Mouse (Mus musculus): ENCODE data around the gene Mum1. TPM values are rescaled to one million over a fixed set of nuclear protein-coding genes. Genes with fewer than 3 reads are reported as not detected.
"Not testable (repeated sequence)": the region's sequence is repeated elsewhere in the genome, so short reads cannot be mapped to it uniquely, and the experiment has no call there.

Gene Mum1
- polyA plus RNA-seq, 1 experiment from 2014 or later = 23.1 TPM

GRCm38 (mm10) chr10:80215048-80215772 lies 11.0 kb upstream of the Mum1 start:
- H3K4me3 ChIP-seq (ENCODE audit: low read depth, low read length) = no peak overlapping the region
- no peak overlapping the region for H3K4me2 ChIP-seq (replicated peaks; ENCODE audit: low read depth)
- 0 out of 2 replicates have a peak overlapping the region, but pooled peaks have one; percentile 14 for H3K9ac ChIP-seq (ENCODE audit: low read length)
- TF ChIP-seq CTCF (IDR thresholded peaks at IDR 0.05; ENCODE audit: low read depth) (no peak), EP300 (optimal IDR thresholded peaks at IDR 0.05) (no peak)
- H3K27me3 ChIP-seq (ENCODE audit: control insufficient read depth, insufficient read depth, low read length) = no peaks in the 10 kb centered on the region
- WGBS = 26% methylated on average over 16 of the region's 16 CpGs
- ATAC-seq (ENCODE audit: low FRiP score, low TSS enrichment) = no peak
- no peaks in the 10 kb centered on the region for H3K4me1 ChIP-seq (replicated peaks; ENCODE audit: control insufficient read depth, insufficient read depth)
- no peaks in the 10 kb centered on the region for H3K36me3 ChIP-seq (ENCODE audit: control insufficient read depth, insufficient read depth, low read length)
- no peak overlapping the region for H3K27ac ChIP-seq (replicated peaks)
- no peak for DNase-seq (ENCODE audit: low spot score)
- no peaks in the 10 kb centered on the region for H3K9me3 ChIP-seq (ENCODE audit: control insufficient read depth, low read length)

GRCm38 (mm10) chr10:80220676-80221075 lies 5.6 kb upstream of the Mum1 start:
- DNase-seq (ENCODE audit: low spot score) (no peak), ATAC-seq (ENCODE audit: low FRiP score, low TSS enrichment) (no peak)
- Histone ChIP-seq H3K9me3 (ENCODE audit: control insufficient read depth, low read length) (no peaks in the 10 kb centered on the region), H3K27me3 (ENCODE audit: control insufficient read depth, insufficient read depth, low read length) (no peaks in the 10 kb centered on the region), H3K4me1 (replicated peaks; ENCODE audit: control insufficient read depth, insufficient read depth) (no peaks in the 10 kb centered on the region), H3K4me2 (replicated peaks; ENCODE audit: low read depth) (no peak overlapping the region), H3K27ac (replicated peaks) (no peak overlapping the region), H3K4me3 (ENCODE audit: low read depth, low read length) (no peak overlapping the region), H3K36me3 (ENCODE audit: control insufficient read depth, insufficient read depth, low read length) (no peaks in the 10 kb centered on the region), H3K9ac (ENCODE audit: low read length) (no peak overlapping the region)
- no peak for TF ChIP-seq EP300 (optimal IDR thresholded peaks at IDR 0.05)
- no peak for TF ChIP-seq CTCF (IDR thresholded peaks at IDR 0.05; ENCODE audit: low read depth)
- 50% methylated on average over 6 of the region's 9 CpGs for WGBS

GRCm38 (mm10) chr10:80223137-80223536 lies 3.1 kb upstream of the Mum1 start:
- DNase-seq (ENCODE audit: low spot score); H3K9me3 ChIP-seq (ENCODE audit: control insufficient read depth, low read length); H3K4me2 ChIP-seq (replicated peaks; ENCODE audit: low read depth); H3K27ac ChIP-seq (replicated peaks); H3K9ac ChIP-seq (ENCODE audit: low read length); H3K4me3 ChIP-seq (ENCODE audit: low read depth, low read length); H3K36me3 ChIP-seq (ENCODE audit: control insufficient read depth, insufficient read depth, low read length); ATAC-seq (ENCODE audit: low FRiP score, low TSS enrichment); H3K4me1 ChIP-seq (replicated peaks; ENCODE audit: control insufficient read depth, insufficient read depth); H3K27me3 ChIP-seq (ENCODE audit: control insufficient read depth, insufficient read depth, low read length): not testable (repeated sequence)
- 78% methylated on average over 2 of the region's 2 CpGs for WGBS

DNA sequence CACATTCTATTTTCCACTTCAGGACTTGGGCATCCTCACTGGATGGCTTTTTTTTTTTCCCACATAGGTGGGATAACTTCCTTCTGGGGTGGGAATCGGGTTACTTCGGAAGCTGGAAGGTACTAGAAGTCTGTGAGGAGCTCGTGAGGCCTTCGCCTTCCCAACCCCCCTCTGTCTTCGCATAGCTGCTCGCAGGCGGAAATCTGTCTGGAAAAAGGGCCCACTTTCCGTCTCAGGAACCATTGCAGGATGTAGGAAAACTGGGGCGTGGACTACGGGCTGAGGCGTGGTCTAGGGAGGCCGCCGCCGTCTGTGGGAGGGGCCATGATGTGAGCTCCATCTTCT lies 191 bp upstream of the Mum1 start:
- peak overlapping the region; percentile 89 for H3K27ac ChIP-seq (replicated peaks)
- H3K4me1 ChIP-seq (replicated peaks; ENCODE audit: control insufficient read depth, insufficient read depth) = peaks cover 7% of the 10 kb centered on the region
- peak overlapping the region; percentile 78 for H3K4me3 ChIP-seq (ENCODE audit: low read depth, low read length)
- peak overlapping the region; percentile 57 for H3K9ac ChIP-seq (ENCODE audit: low read length)
- no peaks in the 10 kb centered on the region for H3K27me3 ChIP-seq (ENCODE audit: control insufficient read depth, insufficient read depth, low read length)
- H3K36me3 ChIP-seq (ENCODE audit: control insufficient read depth, insufficient read depth, low read length) = peaks cover 10% of the 10 kb centered on the region
- no peak for TF ChIP-seq CTCF (IDR thresholded peaks at IDR 0.05; ENCODE audit: low read depth)
- no peaks in the 10 kb centered on the region for H3K9me3 ChIP-seq (ENCODE audit: control insufficient read depth, low read length)
- peak overlapping the region; percentile 86 for H3K4me2 ChIP-seq (replicated peaks; ENCODE audit: low read depth)
- no peak for DNase-seq (ENCODE audit: low spot score)
- WGBS = under 1% methylated on average over 14 of the region's 14 CpGs
- ATAC-seq (ENCODE audit: low FRiP score, low TSS enrichment) = no peak

GRCm38 (mm10) chr10:80227166-80227539 lies 919 bp downstream of the Mum1 start:
- ATAC-seq (ENCODE audit: low FRiP score, low TSS enrichment) = no peak

GRCm38 (mm10) chr10:80227877-80228775 lies 1.9 kb downstream of the Mum1 start:
- Histone ChIP-seq H3K9ac (ENCODE audit: low read length) (peak overlapping the region; percentile 18; the same call in 1 of the 2 replicates), H3K4me2 (replicated peaks; ENCODE audit: low read depth) (peak overlapping the region; percentile 86), H3K9me3 (ENCODE audit: control insufficient read depth, low read length) (no peaks in the 10 kb centered on the region), H3K4me1 (replicated peaks; ENCODE audit: control insufficient read depth, insufficient read depth) (peaks cover 7% of the 10 kb centered on the region), H3K27me3 (ENCODE audit: control insufficient read depth, insufficient read depth, low read length) (no peaks in the 10 kb centered on the region), H3K27ac (replicated peaks) (no peak overlapping the region), H3K4me3 (ENCODE audit: low read depth, low read length) (peak overlapping the region; percentile 78; the same call in 1 of the 2 replicates), H3K36me3 (ENCODE audit: control insufficient read depth, insufficient read depth, low read length) (peaks cover 23% of the 10 kb centered on the region)
- DNase-seq (ENCODE audit: low spot score) (no peak), ATAC-seq (ENCODE audit: low FRiP score, low TSS enrichment) (no peak)
- WGBS = 39% methylated on average over 15 of the region's 15 CpGs
- TF ChIP-seq EP300 (optimal IDR thresholded peaks at IDR 0.05) = no peak
- no peak for TF ChIP-seq CTCF (IDR thresholded peaks at IDR 0.05; ENCODE audit: low read depth)

More at GRCm38 (mm10) chr10:80227166-80227539, 919 bp downstream of the Mum1 start:
- 5% methylated on average over 10 of the region's 10 CpGs for WGBS
- Histone ChIP-seq H3K4me1 (replicated peaks; ENCODE audit: control insufficient read depth, insufficient read depth) (peaks cover 7% of the 10 kb centered on the region), H3K9ac (ENCODE audit: low read length) (peak overlapping the region; percentile 88), H3K27me3 (ENCODE audit: control insufficient read depth, insufficient read depth, low read length) (no peaks in the 10 kb centered on the region), H3K4me3 (ENCODE audit: low read depth, low read length) (peak overlapping the region; percentile 78), H3K36me3 (ENCODE audit: control insufficient read depth, insufficient read depth, low read length) (peaks cover 15% of the 10 kb centered on the region), H3K9me3 (ENCODE audit: control insufficient read depth, low read length) (no peaks in the 10 kb centered on the region), H3K27ac (replicated peaks) (peak overlapping the region; percentile 91), H3K4me2 (replicated peaks; ENCODE audit: low read depth) (peak overlapping the region; percentile 86)
- no peak for DNase-seq (ENCODE audit: low spot score)
- TF ChIP-seq EP300 (optimal IDR thresholded peaks at IDR 0.05) (no peak), CTCF (IDR thresholded peaks at IDR 0.05; ENCODE audit: low read depth) (no peak)
